Mouse (Mus musculus) midbrain, postnatal 0 days (tissue): ENCODE measurements around the gene Acnat1. TPM values are rescaled to one million over a fixed set of nuclear protein-coding genes. Genes with fewer than 3 reads are reported as not detected.

Experiments
- polyA plus RNA-seq: library from polyadenylated mRNA; unstranded; fragments of >200 nt; fragmentation: Nextera tagmentation; extraction: Ambion mirVana; gene quantifications from 2 replicates; pipeline ENCODE4 v1.2.1, GENCODE M21; 2015
- total RNA-seq: library from RNA; depleted of rRNA; stranded (reverse); fragments of >200 nt; gene quantifications from 2 replicates; pipeline ENCODE4 v1.2.3, GENCODE M21; 2014; rRNA removed

Gene Acnat1
- total and polyA plus RNA-seq, 2 experiments from 2014 or later: 0.44 TPM; not detected in 1

Other genes starting within 250 kb of the Acnat1 start
- not detected in 2 replicates for gene Acnat2, start 65.8 kb downstream of the Acnat1 start, total RNA-seq
- gene Acnat2, start 65.8 kb downstream of the Acnat1 start, polyA plus RNA-seq: not detected in 2 replicates
- not detected in 2 replicates for gene Baat, start 32.6 kb upstream of the Acnat1 start, total RNA-seq
- not detected in 2 replicates for gene Baat, start 32.6 kb upstream of the Acnat1 start, polyA plus RNA-seq
- 36.6 and 44.3 TPM in 2 replicates for gene Mrpl50, start 47.2 kb upstream of the Acnat1 start, total RNA-seq
- 75.7 and 76.7 TPM in 2 replicates for gene Mrpl50, start 47.2 kb upstream of the Acnat1 start, polyA plus RNA-seq
- 6.3 and 10.4 TPM in 2 replicates for gene Zfp189, start 47.3 kb upstream of the Acnat1 start, total RNA-seq
- gene Zfp189, start 47.3 kb upstream of the Acnat1 start, polyA plus RNA-seq: 4.2 and 6.0 TPM in 2 replicates
- gene Aldob, start 75.6 kb upstream of the Acnat1 start, total RNA-seq: 0.88 and 0.94 TPM in 2 replicates
- 0.56 and 0.73 TPM in 2 replicates for gene Aldob, start 75.6 kb upstream of the Acnat1 start, polyA plus RNA-seq
- gene Tmem246, start 124.0 kb upstream of the Acnat1 start, total RNA-seq: 182 and 193 TPM in 2 replicates
- 164 and 180 TPM in 2 replicates for gene Tmem246, start 124.0 kb upstream of the Acnat1 start, polyA plus RNA-seq
- 48.3 and 76.7 TPM in 2 replicates for gene Rnf20, start 158.1 kb upstream of the Acnat1 start, total RNA-seq
- 41.0 and 46.2 TPM in 2 replicates for gene Rnf20, start 158.1 kb upstream of the Acnat1 start, polyA plus RNA-seq
- 0.93 and 1.2 TPM in 2 replicates for gene Ppp3r2, start 208.1 kb upstream of the Acnat1 start, total RNA-seq
- 0.33 and 0.52 TPM in 2 replicates for gene Ppp3r2, start 208.1 kb upstream of the Acnat1 start, polyA plus RNA-seq